12 mouse cellular contexts compared by ENCODE assay signal in genomic region chr2:34783064-34784020, GRCm38 (mm10). TPM values are rescaled to one million over a fixed set of nuclear protein-coding genes. Genes with fewer than 3 reads are reported as not detected.
A peak's percentile ranks its signal among the peaks of the same experiment; 100 is the strongest.
DNase-seq lines count a peak whose midpoint lies in the region; ATAC-seq and TF ChIP-seq lines count a peak whose summit lies in the region.
"Had no signal": no experiment of that assay in that cellular context is flagged by ENCODE, and none has a peak within 500 bp of the region (broad histone marks: within the 10 kb centered on the region; RNA-seq: fewer than 3 reads in every experiment).

No protein-coding gene starts in this region.

- H3K9ac ChIP-seq in embryonic facial prominence, embryonic 11.5 days (replicated peaks; ENCODE audit: low read length), result no peak overlapping the region
- peak overlapping the region; percentile 55 for H3K9ac ChIP-seq in liver, embryonic 16.5 days (ENCODE audit: low read depth, low read length)
- H3K9ac ChIP-seq in midbrain, embryonic 11.5 days (ENCODE audit: low read length), result no peak overlapping the region

- H3K4me1 ChIP-seq in embryonic facial prominence, embryonic 11.5 days (ENCODE audit: control insufficient read depth, insufficient read depth, low read length), result no peaks in the 10 kb centered on the region
- no peaks in the 10 kb centered on the region for H3K4me1 ChIP-seq in embryonic facial prominence, embryonic 10.5 days
- peaks cover 10% of the 10 kb centered on the region; the same call in 1 of the 2 replicates for H3K4me1 ChIP-seq in E14TG2a.4 (replicated peaks; ENCODE audit: low read depth, low read length)
- H3K4me1 ChIP-seq in erythroblast, embryonic 14.5 days (ENCODE audit: control insufficient read depth), result peaks cover 65% of the 10 kb centered on the region
- peaks cover 24% of the 10 kb centered on the region for H3K4me1 ChIP-seq in liver, embryonic 16.5 days (ENCODE audit: control insufficient read depth, low read depth, low read length)
- H3K4me1 ChIP-seq in midbrain, embryonic 11.5 days (ENCODE audit: control insufficient read depth, insufficient read depth, low read length), result no peaks in the 10 kb centered on the region

- DNase-seq in embryonic facial prominence, embryonic 11.5 days (ENCODE audit: low spot score), result no peak
- DNase-seq in embryonic facial prominence, embryonic 10.5 days (ENCODE audit: low spot score), result no peak
- no peak for DNase-seq in midbrain, embryonic 11.5 days (ENCODE audit: low spot score, missing footprints)
- DNase-seq in frontal cortex, postnatal 25 days (ENCODE audit: low spot score in 2 of 2), result no peak
- no peak for DNase-seq in thymus, postnatal 0 days (ENCODE audit: low spot score)
- DNase-seq: layer of hippocampus, adult 9-11 months had no signal

- peak; percentile 31; the same call in 1 of the 2 replicates for TF ChIP-seq CTCF in E14TG2a.4 (conservative IDR thresholded peaks at IDR 0.05; ENCODE audit: low read length)

- no peak for ATAC-seq in embryonic facial prominence, embryonic 11.5 days (replicated peaks; ENCODE audit: insufficient number of reproducible peaks, low FRiP score, low TSS enrichment, low read depth)
- peak; percentile 99 for ATAC-seq in liver, embryonic 16.5 days (ENCODE audit: low read depth)
- no peak for ATAC-seq in midbrain, embryonic 11.5 days (ENCODE audit: low FRiP score)

- no peak overlapping the region for H3K4me2 ChIP-seq in embryonic facial prominence, embryonic 11.5 days (ENCODE audit: low read depth, low read length)
- peak overlapping the region; percentile 62 for H3K4me2 ChIP-seq in liver, embryonic 16.5 days (ENCODE audit: low read depth, low read length)
- no peak overlapping the region for H3K4me2 ChIP-seq in midbrain, embryonic 11.5 days

- 0 out of 2 replicates have a peak overlapping the region, but pooled peaks have one; percentile 32 for H3K27ac ChIP-seq in embryonic facial prominence, embryonic 11.5 days (replicated peaks; ENCODE audit: low read depth, low read length)
- H3K27ac ChIP-seq in embryonic facial prominence, embryonic 10.5 days (replicated peaks), result no peak overlapping the region
- H3K27ac ChIP-seq in liver, embryonic 16.5 days (ENCODE audit: low read length), result peak overlapping the region; percentile 98
- H3K27ac ChIP-seq in midbrain, embryonic 11.5 days (ENCODE audit: low read depth, low read length), result no peak overlapping the region; the same call in 1 of the 2 replicates

- no peaks in the 10 kb centered on the region for H3K9me3 ChIP-seq in embryonic facial prominence, embryonic 11.5 days (replicated peaks; ENCODE audit: control insufficient read depth, low read length)
- no peaks in the 10 kb centered on the region for H3K9me3 ChIP-seq in embryonic facial prominence, embryonic 10.5 days
- no peaks in the 10 kb centered on the region for H3K9me3 ChIP-seq in E14TG2a.4 (ENCODE audit: low read length)
- no peaks in the 10 kb centered on the region for H3K9me3 ChIP-seq in erythroblast, embryonic 14.5 days (ENCODE audit: control insufficient read depth, low read length)
- H3K9me3 ChIP-seq in liver, embryonic 16.5 days (replicated peaks; ENCODE audit: control insufficient read depth, low read length), result no peaks in the 10 kb centered on the region
- no peaks in the 10 kb centered on the region for H3K9me3 ChIP-seq in midbrain, embryonic 11.5 days (ENCODE audit: control insufficient read depth, low read length)

- no peak overlapping the region for H3K4me3 ChIP-seq in embryonic facial prominence, embryonic 11.5 days (ENCODE audit: low read depth, low read length)
- no peak overlapping the region for H3K4me3 ChIP-seq in embryonic facial prominence, embryonic 10.5 days
- H3K4me3 ChIP-seq in E14TG2a.4 (replicated peaks; ENCODE audit: low read length), result no peak overlapping the region
- H3K4me3 ChIP-seq in erythroblast, embryonic 14.5 days (replicated peaks), result peak overlapping the region; percentile 57
- peak overlapping the region; percentile 32 for H3K4me3 ChIP-seq in liver, embryonic 16.5 days (ENCODE audit: low read depth, low read length)
- no peak overlapping the region for H3K4me3 ChIP-seq in midbrain, embryonic 11.5 days (ENCODE audit: low read depth, low read length)

- WGBS in embryonic facial prominence, embryonic 11.5 days, result 90% methylated on average over 14 of the region's 14 CpGs
- 93% methylated on average over 14 of the region's 14 CpGs for WGBS in embryonic facial prominence, embryonic 10.5 days
- 33% methylated on average over 14 of the region's 14 CpGs for WGBS in liver, embryonic 16.5 days (ENCODE audit: insufficient replicate concordance)
- 91% methylated on average over 14 of the region's 14 CpGs for WGBS in midbrain, embryonic 11.5 days

- H3K36me3 ChIP-seq in embryonic facial prominence, embryonic 11.5 days (replicated peaks; ENCODE audit: control insufficient read depth, insufficient read depth, low read depth, low read length), result no peaks in the 10 kb centered on the region; the same call in none of the 2 replicates
- H3K36me3 ChIP-seq in embryonic facial prominence, embryonic 10.5 days (replicated peaks), result peaks cover 92% of the 10 kb centered on the region
- H3K36me3 ChIP-seq in E14TG2a.4 (ENCODE audit: insufficient read depth, low read length), result peaks cover 76% of the 10 kb centered on the region
- peaks cover 78% of the 10 kb centered on the region for H3K36me3 ChIP-seq in erythroblast, embryonic 14.5 days (ENCODE audit: control insufficient read depth)
- H3K36me3 ChIP-seq in liver, embryonic 16.5 days (ENCODE audit: control insufficient read depth, insufficient read depth), result peaks cover 22% of the 10 kb centered on the region
- peaks cover 9% of the 10 kb centered on the region; the same call in 1 of the 2 replicates for H3K36me3 ChIP-seq in midbrain, embryonic 11.5 days (ENCODE audit: control insufficient read depth, insufficient read depth, low read length)

- H3K27me3 ChIP-seq in embryonic facial prominence, embryonic 11.5 days (ENCODE audit: control insufficient read depth, insufficient read depth, low read length), result no peaks in the 10 kb centered on the region
- no peaks in the 10 kb centered on the region for H3K27me3 ChIP-seq in embryonic facial prominence, embryonic 10.5 days (replicated peaks; ENCODE audit: low read depth, poor library complexity, severe bottlenecking)
- no peaks in the 10 kb centered on the region for H3K27me3 ChIP-seq in E14TG2a.4 (ENCODE audit: insufficient read depth, low read length)
- no peaks in the 10 kb centered on the region for H3K27me3 ChIP-seq in erythroblast, embryonic 14.5 days (ENCODE audit: control insufficient read depth)
- no peaks in the 10 kb centered on the region for H3K27me3 ChIP-seq in liver, embryonic 16.5 days (ENCODE audit: control insufficient read depth, insufficient read depth, low read depth, low read length)
- H3K27me3 ChIP-seq in midbrain, embryonic 11.5 days (ENCODE audit: control insufficient read depth, insufficient read depth, low read length), result no peaks in the 10 kb centered on the region

RNA-seq across cellular contexts. Expression of gene Hspa5, which starts 11.6 kb away (rescaled TPM):
- 1,023 and 1,118 TPM in 2 replicates for polyA plus RNA-seq in embryonic facial prominence, embryonic 11.5 days (2014; fragmentation: Nextera tagmentation; extraction: Ambion mirVana)
- polyA plus RNA-seq in embryonic facial prominence, embryonic 10.5 days (2016; fragmentation: Nextera tagmentation; extraction: Ambion mirVana), result 908 and 968 TPM in 2 replicates
- polyA plus RNA-seq in erythroblast, embryonic 14.5 days (2012), result 8.1 and 12.3 TPM in 2 replicates
- 538 and 557 TPM in 2 replicates for polyA plus RNA-seq in liver, embryonic 16.5 days (2015; fragmentation: Nextera tagmentation; extraction: Ambion mirVana)
- polyA plus RNA-seq in midbrain, embryonic 11.5 days (2014; fragmentation: Nextera tagmentation; extraction: Ambion mirVana), result 846 and 849 TPM in 2 replicates
- 347 and 475 TPM in 2 replicates for polyA plus RNA-seq in thymus, postnatal 0 days (2015; fragmentation: Nextera tagmentation; extraction: Ambion mirVana)

RNA-seq across cellular contexts. Expression of gene Rabepk, which starts 16.4 kb away (rescaled TPM):
- polyA plus RNA-seq in embryonic facial prominence, embryonic 11.5 days (2014; fragmentation: Nextera tagmentation; extraction: Ambion mirVana), result 34.5 and 40.2 TPM in 2 replicates
- polyA plus RNA-seq in embryonic facial prominence, embryonic 10.5 days (2016; fragmentation: Nextera tagmentation; extraction: Ambion mirVana), result 39.3 and 44.2 TPM in 2 replicates
- polyA plus RNA-seq in erythroblast, embryonic 14.5 days (2012), result 0.81 and 1.1 TPM in 2 replicates
- 17.3 and 22.5 TPM in 2 replicates for polyA plus RNA-seq in liver, embryonic 16.5 days (2015; fragmentation: Nextera tagmentation; extraction: Ambion mirVana)
- polyA plus RNA-seq in midbrain, embryonic 11.5 days (2014; fragmentation: Nextera tagmentation; extraction: Ambion mirVana), result 28.8 and 31.3 TPM in 2 replicates
- polyA plus RNA-seq in thymus, postnatal 0 days (2015; fragmentation: Nextera tagmentation; extraction: Ambion mirVana), result 35.1 and 37.3 TPM in 2 replicates

RNA-seq across cellular contexts. Expression of gene Gapvd1, which starts 28.3 kb away (rescaled TPM):
- polyA plus RNA-seq in embryonic facial prominence, embryonic 11.5 days (2014; fragmentation: Nextera tagmentation; extraction: Ambion mirVana), result 92.5 and 96.3 TPM in 2 replicates
- polyA plus RNA-seq in embryonic facial prominence, embryonic 10.5 days (2016; fragmentation: Nextera tagmentation; extraction: Ambion mirVana), result 80.6 and 87.1 TPM in 2 replicates
- polyA plus RNA-seq in erythroblast, embryonic 14.5 days (2012), result 3.0 and 5.0 TPM in 2 replicates
- polyA plus RNA-seq in liver, embryonic 16.5 days (2015; fragmentation: Nextera tagmentation; extraction: Ambion mirVana), result 91.2 and 94.6 TPM in 2 replicates
- 102 and 104 TPM in 2 replicates for polyA plus RNA-seq in midbrain, embryonic 11.5 days (2014; fragmentation: Nextera tagmentation; extraction: Ambion mirVana)
- 64.4 and 79.7 TPM in 2 replicates for polyA plus RNA-seq in thymus, postnatal 0 days (2015; fragmentation: Nextera tagmentation; extraction: Ambion mirVana)

RNA-seq across cellular contexts. Expression of gene Fbxw2, which starts 42.8 kb away (rescaled TPM):
- 66.3 and 71.2 TPM in 2 replicates for polyA plus RNA-seq in embryonic facial prominence, embryonic 11.5 days (2014; fragmentation: Nextera tagmentation; extraction: Ambion mirVana)
- 77.3 and 79.0 TPM in 2 replicates for polyA plus RNA-seq in embryonic facial prominence, embryonic 10.5 days (2016; fragmentation: Nextera tagmentation; extraction: Ambion mirVana)
- 3.9 and 5.1 TPM in 2 replicates for polyA plus RNA-seq in erythroblast, embryonic 14.5 days (2012)
- 51.0 and 52.9 TPM in 2 replicates for polyA plus RNA-seq in liver, embryonic 16.5 days (2015; fragmentation: Nextera tagmentation; extraction: Ambion mirVana)
- 63.7 and 66.8 TPM in 2 replicates for polyA plus RNA-seq in midbrain, embryonic 11.5 days (2014; fragmentation: Nextera tagmentation; extraction: Ambion mirVana)
- polyA plus RNA-seq in thymus, postnatal 0 days (2015; fragmentation: Nextera tagmentation; extraction: Ambion mirVana), result 86.1 and 106 TPM in 2 replicates

RNA-seq across cellular contexts. Expression of gene Gm34653, which starts 49.5 kb away (rescaled TPM):
- polyA plus RNA-seq in embryonic facial prominence, embryonic 11.5 days (2014; fragmentation: Nextera tagmentation; extraction: Ambion mirVana), result 0.33 TPM in 1 of 2 replicates, not detected in the other
- polyA plus RNA-seq in embryonic facial prominence, embryonic 10.5 days (2016; fragmentation: Nextera tagmentation; extraction: Ambion mirVana), result 0.09 TPM in 1 of 2 replicates, not detected in the other
- polyA plus RNA-seq in erythroblast, embryonic 14.5 days (2012), result not detected in 2 replicates
- not detected in 2 replicates for polyA plus RNA-seq in liver, embryonic 16.5 days (2015; fragmentation: Nextera tagmentation; extraction: Ambion mirVana)
- not detected in 2 replicates for polyA plus RNA-seq in midbrain, embryonic 11.5 days (2014; fragmentation: Nextera tagmentation; extraction: Ambion mirVana)
- 0.08 TPM in 1 of 2 replicates, not detected in the other for polyA plus RNA-seq in thymus, postnatal 0 days (2015; fragmentation: Nextera tagmentation; extraction: Ambion mirVana)
- polyA plus RNA-seq: embryonic facial prominence, embryonic 14.5 days; inflammation-experienced regulatory T-cells, adult 6 months; midbrain, embryonic 14.5 days had no signal

Comparison
In these comparisons a context has a peak if more than half of its experiments do, and no peak if none do; other contexts are left out.
1. H3K27ac ChIP-seq: peak in embryonic facial prominence, embryonic 11.5 days (single experiment) and liver, embryonic 16.5 days (single experiment); none in embryonic facial prominence, embryonic 10.5 days (single experiment) and midbrain, embryonic 11.5 days (single experiment).
2. H3K4me3 ChIP-seq: peak in erythroblast, embryonic 14.5 days (single experiment) and liver, embryonic 16.5 days (single experiment); none in embryonic facial prominence, embryonic 11.5 days (single experiment), embryonic facial prominence, embryonic 10.5 days (single experiment), E14TG2a.4 (single experiment) and midbrain, embryonic 11.5 days (single experiment).
3. RNA of gene Hspa5, which starts 11.6 kb away (polyA plus RNA-seq): 1,023 to 1,118 TPM in embryonic facial prominence, embryonic 11.5 days, 908 to 968 TPM in embryonic facial prominence, embryonic 10.5 days, 846 to 849 TPM in midbrain, embryonic 11.5 days, 538 to 557 TPM in liver, embryonic 16.5 days and 347 to 475 TPM in thymus, postnatal 0 days; 8.1 to 12.3 TPM in erythroblast, embryonic 14.5 days; every median in the first group is over 10 times any median in the second.
4. RNA of gene Gapvd1, which starts 28.3 kb away (polyA plus RNA-seq): 102 to 104 TPM in midbrain, embryonic 11.5 days, 92.5 to 96.3 TPM in embryonic facial prominence, embryonic 11.5 days, 91.2 to 94.6 TPM in liver, embryonic 16.5 days, 80.6 to 87.1 TPM in embryonic facial prominence, embryonic 10.5 days and 64.4 to 79.7 TPM in thymus, postnatal 0 days; 3.0 to 5.0 TPM in erythroblast, embryonic 14.5 days; every median in the first group is over 10 times any median in the second.